Mouse (Mus musculus) midbrain, embryonic 11.5 days (tissue): ENCODE measurements around the gene Mrps17. TPM values are rescaled to one million over a fixed set of nuclear protein-coding genes. Genes with fewer than 3 reads are reported as not detected.
"Not testable (repeated sequence)": the region's sequence is repeated elsewhere in the genome, so short reads cannot be mapped to it uniquely, and the experiment has no call there.

Experiments used
- ATAC-seq: fragments of 200-750 bp; cut with Nextera tagmentation; 2 replicates; pipeline ENCODE4 v1.8.0; 2017; ENCODE audit warnings: moderate TSS enrichment, moderate library complexity; ENCODE audit not compliant: low FRiP score
- DNase-seq: peaks from one replicate; pipeline ENCODE4 v3.0.0; 2015; ENCODE audit warnings: low spot score; ENCODE audit errors: missing footprints
- H3K27ac ChIP-seq: fragments of 300-500 bp; sonication (generic); 2 replicates; pipeline ENCODE4 v1.5.1; 2014; ENCODE audit warnings: low read depth, low read length
- H3K27me3 ChIP-seq: fragments of 300-500 bp; sonication (generic); 2 replicates; pipeline ENCODE4 v1.6.1; 2014; ENCODE audit warnings: mild to moderate bottlenecking, low read length, moderate library complexity, mixed read lengths; ENCODE audit not compliant: control insufficient read depth, insufficient read depth
- H3K36me3 ChIP-seq: fragments of 300-500 bp; sonication (generic); 2 replicates; pipeline ENCODE4 v1.6.1; 2014; ENCODE audit warnings: mild to moderate bottlenecking, low read length, moderate library complexity, mixed read lengths; ENCODE audit not compliant: control insufficient read depth, insufficient read depth
- H3K4me1 ChIP-seq: fragments of 300-500 bp; sonication (generic); 2 replicates; pipeline ENCODE4 v1.6.1; 2014; ENCODE audit warnings: low read length; ENCODE audit not compliant: control insufficient read depth, insufficient read depth
- H3K4me2 ChIP-seq: fragments of 300-500 bp; sonication (generic); 2 replicates; pipeline ENCODE4 v1.6.1; 2014; ENCODE audit warnings: mild to moderate bottlenecking, moderate library complexity
- H3K4me3 ChIP-seq: fragments of 300-500 bp; sonication (generic); 2 replicates; pipeline ENCODE4 v1.5.1; 2014; ENCODE audit warnings: low read depth, low read length
- H3K9ac ChIP-seq: fragments of 300-500 bp; sonication (generic); 2 replicates; pipeline ENCODE4 v1.6.1; 2014; ENCODE audit warnings: low read length
- H3K9me3 ChIP-seq: fragments of 300-500 bp; sonication (generic); 2 replicates; pipeline ENCODE4 v1.6.1; 2016; ENCODE audit warnings: low read length; ENCODE audit not compliant: control insufficient read depth
- WGBS: fragments of 180-500 bp; shearing (Covaris S2); extraction: QIAGEN DNeasy Blood & Tissue Kit; methylation state at CpG from one replicate; pipeline ENCODE4 v1.1.7; 2014; 5-methylcytosine and 5-hydroxymethylcytosine counted together
- polyA plus RNA-seq: library from polyadenylated mRNA; unstranded; fragments of >200 nt; fragmentation: Nextera tagmentation; extraction: Ambion mirVana; gene quantifications from 2 replicates; pipeline ENCODE4 v1.2.1, GENCODE M21; 2014

The Mrps17 gene
- 180 and 189 TPM in 2 replicates for polyA plus RNA-seq

GRCm38 (mm10) chr5:129715326-129715861 lies at the start of gene Mrps17:
Mrps17 (plus strand) TSS chr5:129715497.
- no peak within 1 kb of the TSS for H3K27ac ChIP-seq
- DNase-seq (peak; percentile 99), ATAC-seq (peak; percentile 97)
- peak within 1 kb of the TSS; percentile 78 for H3K9ac ChIP-seq
- no peaks in the 10 kb centered on the region for H3K9me3 ChIP-seq
- peaks cover 8% of the 10 kb centered on the region; the same call in 1 of the 2 replicates for H3K36me3 ChIP-seq
- peaks cover 7% of the 10 kb centered on the region for H3K4me1 ChIP-seq
- H3K4me2 ChIP-seq = peak within 1 kb of the TSS; percentile 69
- H3K27me3 ChIP-seq = no peaks in the 10 kb centered on the region
- under 1% methylated on average over 33 of the region's 33 CpGs for WGBS
- H3K4me3 ChIP-seq = peak within 1 kb of the TSS; percentile 76

- no peaks in the 10 kb centered on the region for H3K9me3 ChIP-seq
- ATAC-seq = no peak
- no peak for DNase-seq
- 92% methylated on average over 10 of the region's 10 CpGs for WGBS
- H3K27ac ChIP-seq = no peak overlapping the region
- H3K9ac ChIP-seq = no peak overlapping the region
- no peaks in the 10 kb centered on the region for H3K36me3 ChIP-seq
- H3K4me1 ChIP-seq = 0 out of 2 replicates have a peak, but pooled peaks cover 2% of the 10 kb centered on the region
- H3K4me2 ChIP-seq = no peak overlapping the region
- no peaks in the 10 kb centered on the region for H3K27me3 ChIP-seq
- H3K4me3 ChIP-seq = no peak overlapping the region
Observed at GRCm38 (mm10) chr5:129666271-129666909, 48.9 kb upstream of the Mrps17 start.

- no peak overlapping the region for H3K27ac ChIP-seq
- DNase-seq (no peak), ATAC-seq (no peak)
- H3K4me1 ChIP-seq = 0 out of 2 replicates have a peak, but pooled peaks cover 2% of the 10 kb centered on the region
- 90% methylated on average over 4 of the region's 4 CpGs for WGBS
- H3K9ac ChIP-seq = no peak overlapping the region
- no peaks in the 10 kb centered on the region for H3K36me3 ChIP-seq
- no peaks in the 10 kb centered on the region for H3K27me3 ChIP-seq
- H3K4me2 ChIP-seq = no peak overlapping the region
- H3K4me3 ChIP-seq = no peak overlapping the region
- no peaks in the 10 kb centered on the region for H3K9me3 ChIP-seq
Observed at GRCm38 (mm10) chr5:129667851-129668250, 47.4 kb upstream of the Mrps17 start.

GRCm38 (mm10) chr5:129669453-129670035 lies 45.8 kb upstream of the Mrps17 start:
- peak overlapping the region; percentile 92 for H3K9ac ChIP-seq
- ATAC-seq (peak; percentile 75), DNase-seq (no peak)

GRCm38 (mm10) chr5:129670036-129670458 lies 45.2 kb upstream of the Mrps17 start, which contains the start of gene Zfp11:
Zfp11 (minus strand) TSS chr5:129670099.
- Histone ChIP-seq H3K4me1 (0 out of 2 replicates have a peak, but pooled peaks cover 2% of the 10 kb centered on the region), H3K27ac (no peak within 1 kb of the TSS), H3K4me2 (peak within 1 kb of the TSS; percentile 71), H3K9ac (peak within 1 kb of the TSS; percentile 92), H3K27me3 (no peaks in the 10 kb centered on the region), H3K4me3 (peak within 1 kb of the TSS; percentile 84), H3K9me3 (no peaks in the 10 kb centered on the region), H3K36me3 (no peaks in the 10 kb centered on the region)
- 1% methylated on average over 23 of the region's 23 CpGs for WGBS
- ATAC-seq (peak; percentile 80), DNase-seq (peak; percentile 98)

More at GRCm38 (mm10) chr5:129669453-129670035, 45.8 kb upstream of the Mrps17 start:
- H3K9me3 ChIP-seq = no peaks in the 10 kb centered on the region
- WGBS = under 1% methylated on average over 31 of the region's 31 CpGs
- no peak overlapping the region for H3K27ac ChIP-seq
- H3K4me3 ChIP-seq = peak overlapping the region; percentile 84
- H3K36me3 ChIP-seq = no peaks in the 10 kb centered on the region
- no peaks in the 10 kb centered on the region for H3K27me3 ChIP-seq
- peak overlapping the region; percentile 71 for H3K4me2 ChIP-seq
- 0 out of 2 replicates have a peak, but pooled peaks cover 2% of the 10 kb centered on the region for H3K4me1 ChIP-seq

GRCm38 (mm10) chr5:129685141-129685540 lies 30.2 kb upstream of the Mrps17 start:
- H3K36me3 ChIP-seq, DNase-seq, H3K27ac ChIP-seq, H3K4me2 ChIP-seq, H3K27me3 ChIP-seq, H3K4me1 ChIP-seq, ATAC-seq, H3K9me3 ChIP-seq, H3K9ac ChIP-seq, H3K4me3 ChIP-seq: not testable (repeated sequence)
- WGBS = 96% methylated on average over 5 of the region's 5 CpGs

- 87% methylated on average over 7 of the region's 7 CpGs for WGBS
- no peak for ATAC-seq
- Histone ChIP-seq H3K9me3 (no peaks in the 10 kb centered on the region), H3K4me2 (no peak overlapping the region), H3K4me1 (no peaks in the 10 kb centered on the region), H3K27me3 (no peaks in the 10 kb centered on the region), H3K36me3 (no peaks in the 10 kb centered on the region), H3K4me3 (no peak overlapping the region), H3K9ac (no peak overlapping the region), H3K27ac (no peak overlapping the region)
- DNase-seq = no peak
Observed at GRCm38 (mm10) chr5:129687621-129688020, 27.7 kb upstream of the Mrps17 start.

- no peaks in the 10 kb centered on the region for H3K27me3 ChIP-seq
- no peaks in the 10 kb centered on the region for H3K9me3 ChIP-seq
- no peak overlapping the region for H3K27ac ChIP-seq
- 80% methylated on average over 3 of the region's 3 CpGs for WGBS
- no peak overlapping the region for H3K4me3 ChIP-seq
- no peak overlapping the region for H3K4me2 ChIP-seq
- no peak for ATAC-seq
- no peak overlapping the region for H3K9ac ChIP-seq
- H3K36me3 ChIP-seq = no peaks in the 10 kb centered on the region
- no peak for DNase-seq
- no peaks in the 10 kb centered on the region for H3K4me1 ChIP-seq
Observed at GRCm38 (mm10) chr5:129690528-129690927, 24.8 kb upstream of the Mrps17 start.

- no peak overlapping the region for H3K4me3 ChIP-seq
- H3K36me3 ChIP-seq = no peaks in the 10 kb centered on the region
- no peaks in the 10 kb centered on the region for H3K9me3 ChIP-seq
- no peaks in the 10 kb centered on the region for H3K4me1 ChIP-seq
- no peak overlapping the region for H3K9ac ChIP-seq
- ATAC-seq (no peak), DNase-seq (no peak)
- H3K4me2 ChIP-seq = no peak overlapping the region
- H3K27ac ChIP-seq = no peak overlapping the region
- H3K27me3 ChIP-seq = no peaks in the 10 kb centered on the region
- 46% methylated on average over 2 of the region's 2 CpGs for WGBS
Observed at GRCm38 (mm10) chr5:129700506-129700905, 14.8 kb upstream of the Mrps17 start.
